Mouse (Mus musculus) lung, embryonic 16.5 days (tissue): ENCODE measurements around the gene Phospho1. TPM values are rescaled to one million over a fixed set of nuclear protein-coding genes. Genes with fewer than 3 reads are reported as not detected.

Source experiments
- ATAC-seq: fragments of 200-750 bp; cut with Nextera tagmentation; 2 replicates; pipeline ENCODE4 v1.8.0; 2017; ENCODE audit warnings: low read depth, mild to moderate bottlenecking, moderate library complexity
- H3K27ac ChIP-seq: fragments of 300-500 bp; sonication (generic); 2 replicates; pipeline ENCODE4 v1.5.1; 2014; ENCODE audit warnings: mild to moderate bottlenecking, control low read depth, low read length
- H3K27me3 ChIP-seq: fragments of 300-500 bp; sonication (generic); 2 replicates; pipeline ENCODE4 v1.6.1; 2014; ENCODE audit warnings: low read depth, low read length, mixed read lengths; ENCODE audit not compliant: control insufficient read depth, insufficient read depth
- H3K36me3 ChIP-seq: fragments of 300-500 bp; sonication (generic); 2 replicates; pipeline ENCODE4 v1.6.1; 2014; ENCODE audit warnings: low read length; ENCODE audit not compliant: control insufficient read depth, insufficient read depth
- H3K4me1 ChIP-seq: fragments of 300-500 bp; sonication (generic); replicated peaks from 2 replicates; pipeline ENCODE4 v1.6.1; 2014; ENCODE audit warnings: low read length, mixed read lengths; ENCODE audit not compliant: control insufficient read depth, insufficient read depth
- H3K4me2 ChIP-seq: fragments of 300-500 bp; sonication (generic); 2 replicates; pipeline ENCODE4 v1.6.1; 2014; ENCODE audit warnings: low read depth, low read length, control low read depth
- H3K4me3 ChIP-seq: fragments of 300-500 bp; sonication (generic); 2 replicates; pipeline ENCODE4 v1.5.1; 2014; ENCODE audit warnings: mild to moderate bottlenecking, low read length, control low read depth
- H3K9ac ChIP-seq: fragments of 300-500 bp; sonication (generic); 2 replicates; pipeline ENCODE4 v1.6.1; 2014; ENCODE audit warnings: low read length, control low read depth
- H3K9me3 ChIP-seq: fragments of 300-500 bp; sonication (generic); 2 replicates; pipeline ENCODE4 v1.6.1; 2016; ENCODE audit warnings: low read length; ENCODE audit not compliant: control insufficient read depth
- WGBS: fragments of 180-500 bp; shearing (Covaris S2); extraction: QIAGEN DNeasy Blood & Tissue Kit; methylation state at CpG from one replicate; pipeline ENCODE4 v1.1.7; 2014; 5-methylcytosine and 5-hydroxymethylcytosine counted together
- polyA plus RNA-seq: library from polyadenylated mRNA; unstranded; fragments of >200 nt; fragmentation: Nextera tagmentation; extraction: Ambion mirVana; gene quantifications from 2 replicates; pipeline ENCODE4 v1.2.1, GENCODE M21; 2015

The Phospho1 gene
- polyA plus RNA-seq, 1 experiment from 2014 or later, result 1.7 TPM

DNA sequence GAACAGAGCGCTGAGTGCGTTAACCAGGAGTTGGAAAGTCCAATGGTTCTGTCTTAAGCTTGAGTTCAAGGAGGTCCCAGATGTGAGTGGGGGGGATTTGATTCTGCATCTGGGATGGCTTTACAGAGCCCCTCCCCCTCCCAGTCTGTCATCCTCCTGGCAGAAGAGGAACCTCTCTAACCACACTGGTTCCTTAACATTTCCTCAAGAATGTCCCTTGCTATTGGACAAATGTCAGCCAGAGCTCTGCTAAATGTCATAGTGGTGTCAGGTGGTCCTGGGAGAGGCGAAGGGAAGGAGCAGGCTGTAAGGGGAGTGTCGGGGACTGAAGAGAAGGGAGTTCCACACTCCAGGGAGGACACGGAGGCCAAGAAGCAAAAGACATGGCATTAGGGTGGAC, 18.7 kb downstream of the Phospho1 start:
- peaks cover 3% of the 10 kb centered on the region; the same call in 1 of the 2 replicates for H3K4me1 ChIP-seq
- no peak overlapping the region; the same call in 1 of the 2 replicates for H3K4me3 ChIP-seq
- H3K27ac ChIP-seq, result peak overlapping the region; percentile 73
- peak; percentile 31; the same call in 1 of the 2 replicates for ATAC-seq
- H3K27me3 ChIP-seq, result no peaks in the 10 kb centered on the region
- H3K36me3 ChIP-seq, result no peaks in the 10 kb centered on the region
- 63% methylated on average over 5 of the region's 5 CpGs for WGBS
- H3K9me3 ChIP-seq, result no peaks in the 10 kb centered on the region
- H3K4me2 ChIP-seq, result peak overlapping the region; percentile 30
- H3K9ac ChIP-seq, result no peak overlapping the region

DNA sequence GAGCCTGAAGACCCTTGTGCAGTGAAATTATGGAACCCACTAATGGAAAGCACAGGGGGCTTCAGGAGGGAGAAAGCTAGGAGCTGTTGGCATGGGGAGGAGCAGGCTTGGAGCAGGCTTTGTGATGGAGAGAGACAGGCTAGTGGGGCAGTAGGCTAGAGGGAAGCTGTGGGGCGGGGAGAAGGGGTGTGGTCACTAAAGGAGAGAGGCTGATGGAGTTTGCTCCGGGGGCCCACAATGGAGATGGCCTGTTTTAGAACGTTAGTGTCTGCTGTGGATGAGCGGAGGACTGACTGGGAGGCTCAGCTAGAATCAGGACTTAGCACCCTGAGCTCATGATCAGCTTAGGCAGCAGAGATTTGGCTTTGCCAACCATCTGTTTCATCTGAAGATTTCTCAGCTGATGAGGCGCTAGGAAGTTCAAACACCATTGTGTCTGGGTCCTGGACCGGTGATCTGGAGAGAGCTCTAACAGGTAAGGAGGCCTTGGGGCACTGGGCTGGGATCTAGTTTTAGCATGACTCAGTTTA, 19.2 kb downstream of the Phospho1 start:
- Histone ChIP-seq H3K36me3 (no peaks in the 10 kb centered on the region), H3K27ac (peak overlapping the region; percentile 73), H3K4me3 (no peak overlapping the region), H3K27me3 (no peaks in the 10 kb centered on the region), H3K4me2 (peak overlapping the region; percentile 30; the same call in 1 of the 2 replicates), H3K9me3 (no peaks in the 10 kb centered on the region), H3K9ac (no peak overlapping the region), H3K4me1 (no peaks in the 10 kb centered on the region; the same call in 1 of the 2 replicates)
- ATAC-seq, result no peak
- 43% methylated on average over 6 of the region's 6 CpGs for WGBS

DNA sequence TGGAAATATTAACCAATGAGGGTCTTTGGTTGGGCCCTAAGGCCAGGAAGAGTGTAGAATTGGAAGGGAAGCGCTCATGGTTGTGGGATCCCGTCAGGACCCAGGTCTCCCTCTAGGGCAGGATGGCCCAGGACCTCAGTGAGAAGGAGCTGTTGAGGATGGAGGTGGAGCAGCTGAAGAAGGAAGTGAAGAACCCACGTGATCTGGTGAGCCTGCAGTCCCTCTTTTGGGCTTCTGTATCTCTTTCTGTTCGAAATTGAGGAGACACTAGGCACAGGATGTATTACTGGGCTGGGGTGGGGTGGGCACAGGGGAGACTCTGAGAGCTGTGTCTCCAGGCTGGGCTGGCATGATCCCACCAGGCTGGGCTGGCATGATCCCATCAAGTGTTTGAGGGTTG, 20.6 kb downstream of the Phospho1 start:
- H3K4me3 ChIP-seq, result no peak overlapping the region
- WGBS, result 70% methylated on average over 4 of the region's 4 CpGs
- no peak overlapping the region for H3K4me2 ChIP-seq
- H3K9me3 ChIP-seq, result no peaks in the 10 kb centered on the region
- ATAC-seq, result no peak
- no peaks in the 10 kb centered on the region for H3K36me3 ChIP-seq
- no peak overlapping the region for H3K9ac ChIP-seq
- H3K27ac ChIP-seq, result no peak overlapping the region
- no peaks in the 10 kb centered on the region; the same call in 1 of the 2 replicates for H3K4me1 ChIP-seq
- H3K27me3 ChIP-seq, result no peaks in the 10 kb centered on the region

DNA sequence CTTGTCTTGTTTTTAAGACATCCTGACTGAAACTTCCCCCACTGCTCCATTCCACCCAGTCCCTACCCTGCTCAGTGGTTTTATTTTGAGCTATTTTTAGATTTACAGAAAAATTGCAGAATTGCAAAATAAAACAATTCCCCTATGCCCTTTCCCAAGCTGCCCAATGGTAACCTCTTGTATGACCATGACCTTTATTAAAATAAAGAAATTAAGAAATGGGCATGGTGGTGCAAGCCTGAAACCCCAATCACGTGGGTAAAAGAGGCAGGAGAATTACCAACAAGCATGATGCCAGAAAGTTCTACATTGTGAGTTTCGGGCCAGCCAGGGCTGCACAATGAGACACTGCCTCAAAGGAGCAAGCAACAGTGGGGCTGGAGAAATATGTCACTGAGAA, 26.6 kb downstream of the Phospho1 start:
- WGBS, result 66% methylated on average over 2 of the region's 2 CpGs
- H3K9ac ChIP-seq, result no peak overlapping the region
- no peak for ATAC-seq

DNA sequence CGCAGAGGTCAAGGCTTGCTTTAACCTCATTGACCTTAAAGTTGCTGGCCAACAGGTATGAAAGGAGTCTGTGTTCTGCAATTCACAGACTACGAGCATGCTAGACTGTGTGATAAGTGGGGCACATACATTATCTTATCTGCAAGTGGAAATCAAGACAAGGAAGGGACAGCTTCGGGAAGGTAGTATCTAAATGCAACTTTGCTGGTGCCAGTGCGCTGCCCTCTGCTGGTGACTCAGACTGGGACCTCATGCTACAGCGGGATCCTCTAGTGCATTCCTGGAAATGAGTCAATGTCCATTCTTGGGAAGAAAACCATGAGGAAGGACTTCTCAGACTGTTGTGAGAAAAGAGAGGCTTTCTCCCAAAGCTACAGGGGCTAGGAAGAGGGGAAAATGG, 29.4 kb downstream of the Phospho1 start:
- Histone ChIP-seq H3K9ac (no peak overlapping the region), H3K36me3 (no peaks in the 10 kb centered on the region), H3K27ac (no peak overlapping the region), H3K27me3 (no peaks in the 10 kb centered on the region), H3K4me2 (no peak overlapping the region), H3K9me3 (no peaks in the 10 kb centered on the region), H3K4me1 (peaks cover 9% of the 10 kb centered on the region), H3K4me3 (no peak overlapping the region)
- 44% methylated on average over 5 of the region's 5 CpGs for WGBS
- no peak for ATAC-seq

More for the DNA sequence above, 26.6 kb downstream of the Phospho1 start:
- no peaks in the 10 kb centered on the region for H3K4me1 ChIP-seq
- H3K9me3 ChIP-seq, result no peaks in the 10 kb centered on the region
- no peak overlapping the region for H3K4me2 ChIP-seq
- H3K4me3 ChIP-seq, result no peak overlapping the region
- no peak overlapping the region for H3K27ac ChIP-seq
- H3K27me3 ChIP-seq, result no peaks in the 10 kb centered on the region
- H3K36me3 ChIP-seq, result no peaks in the 10 kb centered on the region

DNA sequence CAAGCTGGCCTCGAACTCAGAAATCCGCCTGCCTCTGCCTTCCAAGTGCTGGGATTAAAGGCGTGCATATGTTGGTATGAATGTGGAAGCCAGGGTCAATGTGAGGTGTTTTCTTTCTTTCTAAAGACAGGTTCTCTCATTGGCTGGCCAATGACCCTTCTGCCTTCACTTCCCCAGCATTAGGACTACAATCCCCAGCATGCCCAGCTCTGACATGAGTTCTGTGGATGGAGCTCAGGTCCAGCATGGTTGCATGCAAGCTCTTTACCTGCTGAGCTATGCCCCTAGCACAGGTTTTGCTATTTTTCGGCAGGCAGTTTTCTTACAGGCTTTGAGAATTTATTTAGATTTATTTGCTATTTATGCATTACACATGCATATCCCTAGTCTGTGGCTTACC, 33.0 kb downstream of the Phospho1 start:
- no peaks in the 10 kb centered on the region for H3K9me3 ChIP-seq
- no peak for ATAC-seq
- no peak overlapping the region for H3K4me2 ChIP-seq

DNA sequence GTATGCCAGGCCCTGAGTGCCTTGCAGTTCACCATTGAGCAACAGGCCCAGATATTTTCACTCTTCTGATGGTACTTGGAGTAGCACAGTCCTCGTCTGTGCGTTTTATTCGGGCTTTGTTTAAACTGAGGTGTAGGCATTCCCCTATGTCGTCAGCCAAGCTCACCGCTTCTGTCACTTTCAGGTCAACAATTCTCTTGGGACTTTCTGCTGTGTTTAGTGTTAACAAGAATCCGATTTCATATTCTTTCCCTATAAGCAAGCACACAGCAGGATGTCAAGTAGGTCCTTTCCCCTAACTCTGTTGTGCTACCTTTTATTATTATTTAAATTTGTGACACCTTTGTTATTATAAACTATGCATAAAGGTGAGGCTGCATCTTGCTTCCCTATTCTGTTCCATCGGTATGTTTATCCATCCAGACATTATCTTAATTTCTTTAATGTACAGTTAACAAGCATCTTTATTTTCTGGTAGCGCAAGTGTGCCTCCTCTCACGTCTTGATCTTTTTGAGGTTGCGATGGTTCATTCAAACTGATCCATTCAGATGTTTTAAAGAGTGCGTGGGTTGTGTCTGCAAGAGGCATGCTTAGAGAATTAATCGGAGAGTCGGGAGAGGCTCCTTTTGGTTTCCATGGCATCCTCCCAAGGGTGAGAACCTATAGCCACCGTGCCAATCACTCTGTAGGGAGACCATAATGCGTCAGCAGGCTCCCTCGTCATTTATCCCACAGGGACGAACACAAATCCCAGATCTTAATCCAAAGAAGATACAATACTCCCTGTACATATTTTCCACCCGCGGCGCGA, 33.6 kb downstream of the Phospho1 start:
- WGBS, result 16% methylated on average over 21 of the region's 21 CpGs
- Histone ChIP-seq H3K4me1 (peaks cover 16% of the 10 kb centered on the region), H3K27me3 (no peaks in the 10 kb centered on the region), H3K4me3 (peak overlapping the region; percentile 82), H3K36me3 (no peaks in the 10 kb centered on the region), H3K27ac (peak overlapping the region; percentile 86), H3K9me3 (no peaks in the 10 kb centered on the region), H3K4me2 (peak overlapping the region; percentile 64), H3K9ac (peak overlapping the region; percentile 78)
- ATAC-seq, result 0 out of 2 replicates have a peak, but pooled peaks have one; percentile 0

More for the DNA sequence above, 33.0 kb downstream of the Phospho1 start:
- WGBS, result 83% methylated on average over 4 of the region's 4 CpGs
- Histone ChIP-seq H3K4me1 (peaks cover 16% of the 10 kb centered on the region), H3K27me3 (no peaks in the 10 kb centered on the region), H3K36me3 (no peaks in the 10 kb centered on the region), H3K27ac (no peak overlapping the region), H3K4me3 (no peak overlapping the region), H3K9ac (no peak overlapping the region)

DNA sequence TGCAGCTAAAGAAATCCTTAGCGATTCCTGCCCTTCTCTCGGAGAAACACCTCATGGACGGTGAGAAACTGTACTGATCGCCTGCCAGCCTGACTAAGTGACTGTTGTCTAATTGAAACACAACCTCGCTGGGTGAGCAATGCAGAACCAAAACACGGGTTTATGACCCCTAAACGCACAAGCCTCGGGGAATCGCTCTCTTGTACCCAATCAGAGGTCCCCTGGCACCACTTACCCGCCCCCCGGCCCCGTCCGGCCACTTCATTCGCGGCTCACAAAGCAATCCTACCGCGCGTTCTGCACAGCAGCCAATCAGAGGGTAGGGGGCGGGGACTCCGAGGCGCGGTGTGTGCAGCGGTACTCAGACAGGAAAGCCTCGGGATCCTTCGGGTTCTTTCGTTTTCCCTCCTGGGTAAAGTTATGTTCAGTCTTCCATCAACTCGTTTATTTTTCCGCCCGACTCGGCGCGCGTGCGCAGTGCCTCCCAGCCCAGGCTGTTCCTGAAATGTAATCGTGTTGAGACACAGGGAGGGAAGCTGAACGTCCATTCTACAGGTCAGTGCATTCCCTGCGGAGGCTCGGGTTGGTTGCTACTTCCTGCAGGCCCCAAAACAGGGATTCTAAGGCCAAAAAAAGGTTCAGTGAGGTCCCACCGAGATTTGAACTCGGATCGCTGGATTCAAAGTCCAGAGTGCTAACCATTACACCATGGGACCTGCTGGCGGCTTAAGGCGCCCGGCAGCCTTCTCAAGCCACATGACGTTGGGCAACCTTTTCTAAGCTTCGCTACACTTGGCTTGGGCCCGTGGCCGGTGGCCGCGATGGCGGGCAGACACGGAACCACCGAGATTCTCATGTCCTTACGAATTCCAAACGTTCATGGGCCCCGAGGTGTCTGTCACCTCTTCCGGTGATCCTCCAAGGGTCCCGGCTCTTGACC, 34.5 kb downstream of the Phospho1 start:
- peaks cover 16% of the 10 kb centered on the region for H3K4me1 ChIP-seq
- no peaks in the 10 kb centered on the region for H3K36me3 ChIP-seq
- H3K27me3 ChIP-seq, result no peaks in the 10 kb centered on the region
- H3K9me3 ChIP-seq, result no peaks in the 10 kb centered on the region
- ATAC-seq, result peak; percentile 99
- H3K4me3 ChIP-seq, result peak overlapping the region; percentile 82
- under 1% methylated on average over 58 of the region's 58 CpGs for WGBS
- peak overlapping the region; percentile 87 for H3K4me2 ChIP-seq
- peak overlapping the region; percentile 96 for H3K27ac ChIP-seq
- peak overlapping the region; percentile 78 for H3K9ac ChIP-seq

DNA sequence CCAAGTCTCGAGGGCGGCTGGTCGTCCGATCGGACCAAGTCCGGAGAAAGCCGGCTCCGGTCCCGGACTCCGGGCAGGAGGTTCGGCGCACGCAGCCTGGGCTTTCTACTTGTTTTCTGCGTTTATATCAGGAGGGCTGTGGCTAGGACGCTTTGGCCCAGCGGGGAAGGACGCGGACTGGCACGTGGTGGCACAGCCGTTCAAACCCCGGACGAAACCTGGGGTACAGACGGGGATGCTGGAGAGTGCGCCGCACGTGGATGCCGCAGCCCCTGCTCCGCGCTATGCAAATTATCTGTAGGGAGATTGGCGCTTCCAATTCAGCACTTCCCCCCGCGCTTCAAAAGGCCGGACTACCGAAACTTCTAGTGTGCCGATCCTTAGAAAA, 35.2 kb downstream of the Phospho1 start:
- H3K9ac ChIP-seq, result peak overlapping the region; percentile 76
- no peaks in the 10 kb centered on the region for H3K27me3 ChIP-seq
- H3K4me2 ChIP-seq, result peak overlapping the region; percentile 87
- peak; percentile 50 for ATAC-seq
- peaks cover 16% of the 10 kb centered on the region for H3K4me1 ChIP-seq
- no peaks in the 10 kb centered on the region for H3K9me3 ChIP-seq
- H3K36me3 ChIP-seq, result no peaks in the 10 kb centered on the region
- peak overlapping the region; percentile 96 for H3K27ac ChIP-seq
- 0% methylated on average over 35 of the region's 35 CpGs for WGBS
- H3K4me3 ChIP-seq, result peak overlapping the region; percentile 82
